Mouse (Mus musculus): ENCODE measurements around the gene Eif3d.
A peak's percentile ranks its signal among the peaks of the same experiment; 100 is the strongest.
"Not testable (repeated sequence)": the region's sequence is repeated elsewhere in the genome, so short reads cannot be mapped to it uniquely, and the experiment has no call there.

Eif3d gene

GRCm38 (mm10) chr15:77970470-77971292, at the start of gene Eif3d:
Gene Eif3d, minus strand, starts transcription at chr15:77970813.
- peak; percentile 93 to 99 for DNase-seq (ENCODE audit: low spot score in 2 of 2)

GRCm38 (mm10) chr15:78014046-78014445, 43.4 kb upstream of the Eif3d start:
- DNase-seq (ENCODE audit: low spot score in 2 of 2) = no peak

GRCm38 (mm10) chr15:78008206-78008605, 37.6 kb upstream of the Eif3d start:
- not testable (repeated sequence) for DNase-seq (ENCODE audit: low spot score in 2 of 2)

GRCm38 (mm10) chr15:78003929-78004328, 33.3 kb upstream of the Eif3d start:
- no peak for DNase-seq (ENCODE audit: low spot score in 2 of 2)

DNA sequence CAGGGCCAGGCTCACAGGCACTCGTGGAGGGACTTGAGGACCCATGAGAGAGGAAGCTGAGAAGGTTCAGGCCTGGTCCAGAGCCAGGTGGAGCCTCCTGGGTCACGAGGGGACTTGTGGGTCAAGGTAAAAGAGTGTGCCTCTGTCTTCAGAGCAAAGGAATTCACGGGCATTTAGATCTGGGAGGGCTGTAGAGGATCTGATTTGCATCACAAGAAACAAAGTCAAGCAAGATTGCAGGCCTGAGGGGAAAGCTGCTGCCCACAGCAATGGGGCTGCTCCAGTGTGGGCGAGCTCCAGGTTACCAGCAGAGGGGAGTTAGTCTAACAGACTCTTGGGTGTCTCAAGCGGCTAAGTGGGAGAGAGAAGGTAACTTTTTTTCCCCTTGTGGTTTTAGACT, 30.8 kb upstream of the Eif3d start:
- no peak for DNase-seq (ENCODE audit: low spot score in 2 of 2)

- DNase-seq (ENCODE audit: low spot score in 2 of 2) = peak in 1 of 2 experiments; percentile 30
These were observed 17.9 kb upstream of the Eif3d start for GRCm38 (mm10) chr15:77988541-77988940.

DNA sequence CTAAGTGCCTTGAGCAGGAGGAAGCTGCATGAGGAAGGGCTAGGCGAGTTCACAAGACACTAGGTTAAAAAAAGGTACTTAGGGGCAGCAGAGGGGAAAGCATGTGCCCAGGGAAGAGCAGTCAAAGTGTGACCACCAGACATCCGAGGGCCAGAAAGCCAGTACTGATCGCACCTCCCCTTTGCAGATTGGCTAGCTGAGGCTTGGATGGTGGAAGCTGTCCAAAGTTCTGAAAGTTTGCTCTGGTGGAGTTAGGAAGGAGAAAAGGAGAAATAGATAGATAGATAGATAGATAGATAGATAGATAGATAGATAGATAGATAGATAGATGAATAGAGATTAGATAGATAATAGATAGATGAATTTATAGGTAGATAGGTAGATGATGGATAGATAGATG, 12.8 kb upstream of the Eif3d start:
- DNase-seq (ENCODE audit: low spot score in 2 of 2) = no peak

- peak in 1 of 2 experiments; percentile 83 for DNase-seq (ENCODE audit: low spot score in 2 of 2)
These were observed 11.8 kb upstream of the Eif3d start for GRCm38 (mm10) chr15:77982195-77982939.

DNA sequence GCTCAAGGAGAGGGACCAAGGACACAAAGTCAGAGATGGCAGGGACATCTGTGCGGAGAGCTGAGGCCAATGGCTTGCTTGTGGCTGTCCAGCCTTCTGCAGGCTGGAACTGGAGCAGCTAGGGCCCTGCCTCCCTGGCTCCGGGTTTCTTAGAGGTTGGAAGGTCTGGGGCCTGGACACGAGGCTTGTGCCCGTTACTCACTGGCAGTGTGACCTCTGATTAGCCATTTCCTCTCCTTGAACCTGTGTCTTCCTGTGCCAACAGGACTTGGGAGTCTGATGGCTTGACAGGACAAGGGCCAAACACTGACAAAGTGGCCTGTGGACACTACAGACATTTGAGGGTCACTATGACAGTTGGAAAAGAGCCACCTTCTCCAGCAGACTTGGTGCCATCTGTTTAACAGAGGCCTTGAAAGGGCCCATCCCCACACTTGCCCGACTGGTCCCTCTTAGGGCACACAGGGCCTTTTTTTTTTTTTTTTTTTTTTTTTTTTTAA, 10.6 kb upstream of the Eif3d start:
- DNase-seq (ENCODE audit: low spot score in 2 of 2) = no peak

GRCm38 (mm10) chr15:77979427-77979865, 8.8 kb upstream of the Eif3d start:
- peak; percentile 44 to 72 for DNase-seq (ENCODE audit: low spot score in 2 of 2)

DNA sequence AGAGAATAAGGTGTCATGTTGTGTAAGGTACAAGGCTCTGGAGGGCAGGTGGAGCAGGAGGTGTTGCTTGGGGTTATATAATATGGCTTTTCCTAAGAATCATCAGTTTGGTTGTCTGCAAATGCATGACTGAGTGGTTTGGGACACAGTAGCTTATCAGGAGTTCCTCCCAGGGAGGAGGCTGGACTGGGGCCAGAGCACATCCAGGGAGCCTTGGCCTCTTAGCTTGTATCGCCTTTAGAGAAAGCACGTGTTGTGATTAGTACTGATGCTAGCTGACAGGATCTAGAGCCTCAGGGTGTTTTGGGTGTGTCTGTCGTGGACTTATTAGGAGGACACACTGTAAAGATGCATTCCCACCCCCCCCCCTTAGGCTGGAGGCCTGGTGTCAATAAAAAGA, 7.0 kb upstream of the Eif3d start:
- no peak for DNase-seq (ENCODE audit: low spot score in 2 of 2)

DNA sequence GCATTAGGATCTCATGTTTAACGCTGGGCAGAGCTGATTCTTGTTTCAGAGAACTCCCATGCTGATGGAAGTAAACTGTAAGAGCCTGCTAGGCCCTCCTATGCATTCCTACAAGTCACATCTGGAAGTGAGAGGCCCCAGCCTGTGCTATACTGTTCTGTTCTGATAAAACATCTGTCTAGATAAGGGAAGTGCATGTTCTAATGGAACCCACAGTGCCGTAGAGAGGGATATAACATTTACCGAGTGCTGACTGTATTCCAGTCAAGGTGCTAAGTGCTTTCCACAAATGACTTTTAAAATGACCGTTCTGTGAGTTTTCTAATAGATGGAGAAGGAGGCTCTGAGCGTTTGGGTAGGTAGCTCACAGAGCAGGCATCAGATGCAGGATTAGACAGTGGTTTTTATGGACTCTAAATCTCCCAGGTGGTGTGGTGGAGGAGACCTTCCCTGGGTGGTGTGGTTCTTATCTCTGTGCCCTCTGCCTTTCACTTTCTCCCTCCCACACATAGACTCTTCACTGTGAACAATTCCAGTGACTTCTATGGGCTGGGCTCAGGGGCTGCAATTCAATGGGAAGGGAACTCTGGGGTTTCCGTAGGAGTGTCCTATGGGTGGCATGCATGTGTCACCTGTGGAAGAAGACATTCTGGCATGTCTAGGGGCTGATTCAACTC, 3.7 kb upstream of the Eif3d start:
- DNase-seq (ENCODE audit: low spot score in 2 of 2) = no peak

DNA sequence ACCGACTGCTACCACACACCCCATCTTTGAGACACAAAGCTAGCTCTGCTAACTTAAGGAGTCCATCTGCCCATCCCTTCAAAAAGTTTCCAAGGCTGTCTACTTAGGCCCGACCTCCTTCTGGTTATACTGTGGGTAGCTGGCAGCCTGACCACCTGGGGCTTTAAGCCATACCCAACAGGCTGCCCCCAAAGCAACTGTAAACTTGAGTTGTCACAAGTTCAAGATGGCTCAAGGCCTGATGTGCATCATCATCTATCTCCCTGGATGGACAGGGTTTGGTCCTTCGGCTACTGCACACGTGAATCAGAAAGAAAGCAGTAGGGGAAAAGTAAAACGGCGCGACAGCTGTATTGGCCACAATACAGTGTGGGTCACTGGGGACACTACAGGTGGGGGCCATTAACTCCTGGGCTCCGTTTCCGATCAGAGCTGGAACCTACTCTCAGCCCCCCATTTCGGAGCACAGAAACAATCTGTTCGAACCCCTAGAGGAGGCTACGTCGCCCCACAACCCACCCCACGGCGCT, 608 bp downstream of the Eif3d start:
- no peak for DNase-seq (ENCODE audit: low spot score in 2 of 2)

GRCm38 (mm10) chr15:77965117-77965528, 5.5 kb downstream of the Eif3d start:
- no peak for DNase-seq (ENCODE audit: low spot score in 2 of 2)

GRCm38 (mm10) chr15:77962447-77962846, 8.2 kb downstream of the Eif3d start:
- DNase-seq (ENCODE audit: low spot score in 2 of 2) = no peak

GRCm38 (mm10) chr15:77960693-77961092, 9.9 kb downstream of the Eif3d start:
- no peak for DNase-seq (ENCODE audit: low spot score in 2 of 2)

- DNase-seq (ENCODE audit: low spot score in 2 of 2) = no peak
These were observed 12.5 kb downstream of the Eif3d start for GRCm38 (mm10) chr15:77958071-77958470.

GRCm38 (mm10) chr15:77957625-77958024, 13.0 kb downstream of the Eif3d start:
- no peak for DNase-seq (ENCODE audit: low spot score in 2 of 2)

DNA sequence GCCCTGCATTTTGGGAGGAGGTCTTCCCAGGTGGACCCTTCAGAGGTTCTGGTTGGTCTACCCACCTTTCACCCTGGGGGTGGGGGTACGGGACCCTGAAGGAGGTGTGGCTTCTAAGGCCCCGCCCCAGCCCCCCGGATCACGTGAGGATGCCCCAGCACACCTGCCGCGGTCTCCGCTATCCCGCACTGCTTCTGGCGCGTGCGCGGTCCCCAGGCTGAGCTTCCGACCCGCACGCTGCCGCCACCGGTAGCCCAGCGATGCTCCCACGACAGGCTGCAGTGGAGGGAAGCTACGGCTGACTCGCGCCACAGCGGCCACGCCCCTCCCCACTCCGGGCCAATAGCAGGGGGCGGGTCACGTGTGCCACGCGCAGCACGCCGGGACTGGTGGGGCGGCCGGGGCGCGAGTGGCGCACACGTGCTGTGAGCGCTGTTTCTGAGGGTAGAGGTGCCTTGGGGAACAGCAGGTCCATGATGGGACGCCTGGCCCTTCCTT, 14.2 kb downstream of the Eif3d start, which contains the start of gene Foxred2:
TSS of gene Foxred2 (minus strand) at position 319 of the 498 bp plus-strand sequence.
- peak; percentile 80 to 88 for DNase-seq (ENCODE audit: low spot score in 2 of 2)

DNA sequence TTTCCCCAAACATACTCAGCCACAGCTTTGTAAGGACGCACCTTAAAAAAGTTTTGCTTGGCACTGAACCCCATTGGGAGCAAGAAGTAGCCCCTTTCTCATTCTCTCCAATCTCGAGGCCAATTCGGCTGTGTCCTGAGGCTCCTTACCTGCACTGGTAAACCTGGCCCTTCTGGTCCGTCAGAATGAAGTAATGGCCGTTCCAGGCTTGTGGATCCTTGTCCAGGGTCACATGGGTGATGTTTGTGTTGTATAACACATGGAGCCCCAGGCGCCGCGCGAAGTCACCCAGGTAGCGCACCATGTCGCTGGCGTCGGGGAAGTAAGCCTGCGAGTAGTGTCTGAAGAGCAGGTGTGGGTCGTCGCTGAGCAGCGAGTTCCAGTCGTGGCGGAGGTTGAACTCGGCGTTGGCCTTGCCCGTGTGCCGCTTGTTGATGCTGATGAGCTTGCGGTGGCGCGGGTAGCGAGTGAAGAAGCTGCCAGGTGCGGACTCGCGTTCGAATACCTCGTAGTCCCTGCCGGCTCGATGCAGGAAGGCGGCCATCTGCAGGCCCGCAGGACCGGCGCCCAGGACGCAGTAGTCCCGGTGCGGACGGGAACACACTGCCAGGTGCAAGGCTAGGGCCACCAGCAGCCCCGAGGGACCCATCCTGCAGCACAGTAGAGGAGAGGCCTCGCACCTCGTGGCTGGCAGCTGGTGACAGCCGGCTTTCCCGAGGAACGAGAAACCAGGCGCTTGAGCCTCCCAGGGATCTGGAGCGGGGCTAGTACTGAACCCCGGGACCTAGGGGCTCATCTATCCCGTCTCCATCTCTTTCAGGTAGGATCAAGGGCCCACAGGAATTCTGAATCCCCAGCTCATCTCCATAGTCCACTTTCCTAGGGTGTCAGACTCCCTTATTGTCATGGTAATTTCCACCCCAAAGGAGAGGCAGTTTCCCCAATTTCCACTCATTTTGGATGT, 14.9 kb downstream of the Eif3d start:
- DNase-seq (ENCODE audit: low spot score in 2 of 2) = peak in 1 of 2 experiments; percentile 11
